Mouse (Mus musculus) heart, postnatal 10 days (tissue): ENCODE results near the gene Ninl. TPM values are rescaled to one million over a fixed set of nuclear protein-coding genes. Genes with fewer than 3 reads are reported as not detected.
"Not testable (repeated sequence)": the region's sequence is repeated elsewhere in the genome, so short reads cannot be mapped to it uniquely, and the experiment has no call there.

ENCODE experiments used
- DNase-seq, 2 experiments: peaks; one replicate each; pipeline ENCODE4 v3.0.0; 2021
- intact Hi-C: fragments of 180-260 bp; cut with DNase I; formaldehyde crosslinking; loops from one replicate; pipeline ENCODE4 v1.15.1; 2025
- total RNA-seq, 2 experiments: library from RNA; stranded (reverse); gene quantifications; 2 replicates each; pipeline ENCODE4 v1.2.3; 2021

Gene Ninl
- total RNA-seq, 2 experiments from 2014 or later = 1.1 TPM

DNA sequence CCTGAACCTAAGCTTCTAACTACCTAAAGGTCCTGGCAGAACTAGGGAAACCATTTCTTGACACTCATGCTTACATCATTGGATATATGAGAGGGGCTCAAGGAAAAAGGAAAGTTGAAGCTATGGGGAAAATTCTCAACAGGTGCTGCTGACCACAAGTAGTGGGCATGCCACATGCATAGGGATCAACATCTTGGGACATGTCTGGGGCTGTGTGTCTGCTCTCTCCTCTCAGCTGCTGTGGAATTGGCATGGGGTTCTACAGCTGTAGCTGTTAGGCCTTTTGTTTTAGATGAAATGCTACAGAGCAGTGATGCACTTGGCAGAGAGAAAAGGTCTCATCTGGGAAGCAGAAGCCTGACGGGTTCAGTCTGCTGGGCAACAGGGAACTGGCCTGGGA is 83.3 kb downstream of the Ninl start:
- intact Hi-C loops = no loop called here
- DNase-seq = no peak

DNA sequence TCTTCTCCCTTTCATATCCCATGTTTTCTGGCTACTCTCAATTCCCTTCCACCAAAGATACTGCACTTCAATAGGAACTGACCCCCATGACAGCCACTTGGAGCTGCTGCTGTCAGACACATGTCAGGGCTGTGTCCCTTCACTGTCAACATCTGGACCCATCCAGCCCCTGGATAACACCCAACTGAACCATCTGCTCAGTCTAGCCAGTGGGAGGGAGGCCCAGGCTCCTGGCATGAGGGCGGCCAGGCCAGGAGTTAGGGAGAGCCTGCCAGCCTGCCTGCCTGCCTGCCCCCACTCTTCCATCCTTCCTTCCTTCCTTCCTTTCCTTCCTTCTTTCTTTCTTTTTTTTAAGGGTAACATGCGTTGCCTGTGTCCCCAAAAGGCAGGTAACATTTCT is 88.0 kb downstream of the Ninl start:
- no peak for DNase-seq
- intact Hi-C loops = no loop called here

DNA sequence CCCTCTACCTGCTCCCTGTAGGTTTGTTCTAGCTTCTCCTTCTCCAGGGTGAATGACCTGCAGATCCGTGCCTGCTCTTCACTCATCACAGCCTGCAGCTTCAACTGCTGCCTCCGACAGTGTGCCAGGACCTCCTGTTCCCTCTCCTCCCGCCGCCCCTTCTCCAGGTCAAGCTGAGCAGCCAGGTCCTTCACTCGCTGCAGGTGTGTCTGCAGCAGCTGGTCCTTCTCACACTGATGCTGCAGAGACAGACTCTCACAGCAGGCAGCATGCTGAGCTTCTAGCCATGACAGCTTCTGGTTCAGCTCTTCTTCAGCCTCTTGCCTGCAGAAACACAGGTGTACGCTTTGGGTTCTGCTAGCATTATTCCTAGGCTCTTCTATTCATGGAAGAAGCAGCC is 89.1 kb downstream of the Ninl start:
- no peak for DNase-seq
- intact Hi-C loops = no loop called here

DNA sequence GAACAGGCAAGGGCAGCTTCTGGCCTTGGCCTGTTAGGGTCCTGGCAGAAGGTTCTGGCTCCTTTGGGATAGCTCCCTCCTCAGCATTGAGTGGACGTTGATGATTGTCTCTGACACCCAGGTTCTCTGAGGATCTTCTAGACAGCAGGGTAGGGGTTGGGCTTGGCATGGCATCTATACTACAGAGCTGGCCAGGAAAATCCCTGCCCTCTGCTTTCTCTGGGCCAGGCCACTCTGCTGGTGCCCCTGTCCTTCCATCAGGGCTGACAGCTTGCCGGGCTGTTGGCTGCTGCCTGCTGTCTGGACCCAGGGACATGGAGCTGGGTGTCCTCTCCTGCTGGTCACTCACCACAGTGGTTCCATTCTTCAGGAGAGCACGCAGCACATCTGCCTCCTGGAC is 89.5 kb downstream of the Ninl start:
- intact Hi-C loops = no loop called here
- DNase-seq = no peak

DNA sequence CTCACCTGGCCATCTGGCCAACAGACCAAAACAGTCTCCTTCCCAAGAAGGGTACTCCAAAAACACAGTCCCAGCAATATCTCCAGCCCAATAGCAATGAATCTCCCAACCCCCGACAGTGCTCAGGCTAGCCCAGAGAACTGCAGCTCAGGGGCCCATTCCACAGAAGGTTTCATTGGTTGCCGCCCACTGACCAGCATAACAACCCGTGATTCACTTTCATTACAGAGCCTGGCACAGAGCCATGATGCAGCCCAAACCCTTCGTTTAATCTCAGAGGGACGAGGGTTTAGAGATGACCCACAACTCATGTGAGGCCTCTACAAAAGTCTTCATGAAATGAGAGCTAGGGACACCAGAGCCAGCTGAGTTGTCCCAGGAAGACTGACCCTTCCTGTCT is 90.4 kb downstream of the Ninl start:
- no peak for DNase-seq
- intact Hi-C loops = no loop called here

DNA sequence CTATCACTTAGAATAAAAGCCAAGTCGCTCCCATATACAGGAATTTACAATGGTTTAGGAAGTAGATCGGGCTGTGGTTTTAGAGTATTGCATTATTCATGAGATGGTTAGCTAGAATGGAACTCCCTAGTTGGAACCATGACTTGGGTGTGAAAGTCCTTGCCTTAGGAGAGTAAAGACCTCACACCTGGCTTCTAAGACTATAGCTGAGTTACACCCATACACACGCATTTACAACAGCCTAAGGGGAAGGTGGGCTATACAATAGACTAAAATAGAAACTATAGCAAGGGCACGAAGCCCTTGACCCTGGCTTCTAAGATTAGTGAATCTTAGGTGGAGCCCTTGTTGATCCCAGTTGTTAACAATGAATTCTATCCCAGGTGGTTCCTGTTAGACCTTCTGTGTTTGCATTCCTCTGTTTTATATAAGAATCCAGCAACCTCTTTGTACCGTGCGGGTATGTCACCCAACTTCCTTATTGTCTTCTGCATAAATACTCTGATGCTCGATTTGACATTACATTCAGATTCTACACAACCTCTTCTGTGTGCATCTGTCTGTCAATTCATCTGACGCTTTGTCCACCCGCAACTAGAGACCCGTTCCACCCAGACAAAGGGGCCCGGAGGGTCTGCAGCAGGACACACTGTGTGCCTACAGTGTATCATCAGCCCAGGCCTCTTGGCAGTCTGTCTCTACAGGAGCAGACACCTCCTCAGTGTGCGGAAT is 91.1 kb downstream of the Ninl start:
- DNase-seq, intact Hi-C loops: not testable (repeated sequence)

DNA sequence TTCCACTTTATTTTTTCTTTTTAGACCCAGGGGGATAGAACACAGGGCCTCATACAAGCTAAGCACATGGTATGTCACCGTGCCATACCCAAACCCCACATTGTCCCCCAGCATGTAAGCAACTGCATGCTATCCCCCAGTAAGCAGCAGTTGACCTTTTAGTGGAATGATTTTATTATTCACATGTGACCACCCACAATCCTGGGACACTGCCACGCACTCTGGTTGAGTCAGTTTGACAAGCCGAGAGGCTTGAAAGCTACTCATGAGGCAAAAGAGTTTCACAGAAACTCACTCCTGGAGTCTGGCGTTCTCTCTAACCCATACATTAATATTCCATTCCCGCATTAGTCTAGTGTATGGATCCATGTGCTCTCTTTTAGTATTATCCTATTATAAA is 91.8 kb downstream of the Ninl start:
- DNase-seq, intact Hi-C loops: not testable (repeated sequence)

DNA sequence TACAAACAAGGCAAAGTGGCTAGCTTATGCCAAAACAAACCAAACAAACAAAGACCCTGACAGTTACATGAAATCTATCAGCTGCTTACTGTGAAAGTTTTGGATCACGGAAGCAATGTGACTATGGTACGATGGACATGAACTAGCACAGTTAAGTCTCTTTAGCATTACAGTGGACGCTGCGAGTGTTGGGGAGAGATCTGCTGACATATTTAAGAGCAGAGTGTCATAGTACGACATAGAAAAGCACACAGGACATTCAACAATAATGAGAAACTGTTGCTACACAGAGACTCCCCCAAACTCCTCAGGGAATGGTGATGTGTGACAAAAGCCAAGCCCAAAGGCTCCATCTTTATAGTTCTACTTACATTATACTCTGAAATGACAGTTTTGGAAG is 95.2 kb downstream of the Ninl start:
- DNase-seq = no peak
- intact Hi-C loops = no loop called here

DNA sequence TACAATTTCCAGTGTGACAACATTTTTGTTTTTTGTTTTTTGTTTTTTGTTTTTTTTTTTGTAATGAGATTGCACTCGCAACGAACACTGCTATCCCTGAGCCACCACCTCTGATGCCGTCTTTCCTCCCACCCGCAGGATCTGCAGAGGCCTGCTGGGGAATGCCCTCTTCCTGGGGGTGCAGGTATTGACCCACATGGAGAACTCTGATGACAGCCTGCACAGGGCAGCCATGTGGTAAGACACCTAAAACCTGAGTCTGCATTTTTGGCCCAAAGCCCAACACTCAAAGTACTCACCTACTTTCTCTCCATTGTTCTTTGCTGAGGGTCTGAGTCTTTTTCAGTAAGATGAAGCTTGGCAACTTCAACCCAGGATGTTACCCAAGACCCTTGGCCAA is 104.5 kb downstream of the Ninl start:
- intact Hi-C loops = no loop called here
- no peak for DNase-seq

DNA sequence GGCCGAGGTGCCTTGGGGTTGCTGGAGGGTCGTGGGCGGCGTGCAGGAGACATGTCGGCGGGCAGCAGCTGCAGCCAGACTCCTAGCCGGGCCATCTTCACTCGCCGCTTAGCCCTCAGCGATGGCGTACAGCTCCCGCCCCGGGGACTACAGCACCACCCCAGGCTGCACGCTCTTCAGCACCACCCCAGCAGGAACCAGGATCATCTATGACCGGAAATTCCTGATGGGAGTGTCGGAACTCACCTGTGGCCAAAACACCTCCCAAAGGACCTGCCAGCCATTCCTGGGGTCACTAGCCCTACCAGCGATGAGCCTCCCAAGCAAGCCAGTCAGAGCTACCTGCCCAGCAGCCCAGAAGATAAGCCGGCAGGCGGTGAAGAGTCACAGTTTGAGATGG is 105.7 kb downstream of the Ninl start:
- no peak for DNase-seq
- intact Hi-C loops = no loop called here

DNA sequence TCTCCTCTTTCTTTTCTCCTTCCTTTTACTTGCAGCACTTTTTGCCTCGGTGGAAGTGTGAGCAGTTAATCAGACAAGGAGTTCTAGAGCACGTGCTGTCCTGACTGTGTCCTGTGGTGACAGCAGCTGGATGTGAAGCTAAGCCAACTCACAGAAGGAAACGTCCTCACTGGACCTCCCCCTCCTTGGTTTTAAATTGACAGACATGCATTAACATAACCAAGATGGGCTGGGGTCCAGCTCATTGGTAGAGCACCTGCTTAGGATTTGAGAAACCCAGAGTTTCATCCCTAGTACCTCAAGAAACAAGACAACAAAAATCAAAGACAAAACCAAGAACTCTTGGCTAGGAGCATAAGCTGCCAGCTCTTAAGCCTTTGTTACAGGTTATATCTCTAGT is 108.4 kb downstream of the Ninl start:
- intact Hi-C loops = no loop called here
- no peak for DNase-seq

DNA sequence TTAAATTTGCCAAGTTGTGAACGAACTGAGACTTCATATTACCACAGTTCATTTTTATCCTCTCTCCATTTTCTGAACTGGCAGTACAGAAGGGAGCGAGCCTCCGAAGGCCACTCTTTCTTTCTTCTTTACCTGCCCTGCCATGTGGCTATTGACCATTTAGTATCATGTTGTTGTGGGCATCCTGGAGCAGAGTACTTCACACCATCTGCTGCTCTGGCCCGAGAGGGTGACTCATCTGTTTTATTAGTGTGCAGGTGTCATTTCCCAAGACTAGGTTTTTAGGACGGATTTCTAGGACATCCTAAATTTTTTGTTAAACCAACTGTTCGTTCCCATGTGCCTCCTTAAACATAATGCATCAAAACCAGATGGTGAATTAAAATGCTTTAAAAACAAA is 110.0 kb downstream of the Ninl start:
- intact Hi-C loops = no loop called here
- no peak for DNase-seq

DNA sequence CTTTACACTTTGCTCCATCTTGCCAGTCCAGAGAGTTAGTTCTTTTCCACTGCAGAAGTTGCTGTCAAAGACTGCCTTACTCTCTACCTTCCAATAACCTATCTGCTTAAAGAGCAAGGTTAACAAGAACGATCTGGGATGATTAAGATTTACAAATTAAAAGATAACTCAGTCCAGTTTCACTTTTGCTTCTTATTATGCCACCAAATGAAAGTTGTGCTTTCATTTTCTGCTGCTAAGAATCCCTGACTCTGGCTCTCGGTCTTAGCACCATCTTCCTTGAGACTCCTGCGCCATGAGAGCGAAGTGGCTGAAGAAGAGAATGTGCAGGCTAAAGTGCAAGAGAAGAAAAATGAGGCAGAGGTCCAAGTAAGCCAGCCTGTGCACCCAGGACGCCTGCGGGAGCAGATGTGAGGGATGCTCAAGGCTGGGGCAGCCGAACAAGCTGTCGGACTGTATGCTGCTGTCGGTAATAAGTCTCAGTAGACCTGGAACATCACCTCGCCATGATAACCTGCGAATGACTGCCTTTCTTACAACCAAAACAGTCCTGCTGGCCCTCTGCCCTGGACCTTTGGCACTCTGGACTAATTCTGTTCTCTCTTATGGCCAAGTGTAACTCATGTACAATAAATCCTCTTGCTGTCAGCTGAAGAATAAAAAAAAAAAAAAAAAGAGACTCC is 112.0 kb downstream of the Ninl start:
- DNase-seq = no peak
- intact Hi-C loops = no loop called here

DNA sequence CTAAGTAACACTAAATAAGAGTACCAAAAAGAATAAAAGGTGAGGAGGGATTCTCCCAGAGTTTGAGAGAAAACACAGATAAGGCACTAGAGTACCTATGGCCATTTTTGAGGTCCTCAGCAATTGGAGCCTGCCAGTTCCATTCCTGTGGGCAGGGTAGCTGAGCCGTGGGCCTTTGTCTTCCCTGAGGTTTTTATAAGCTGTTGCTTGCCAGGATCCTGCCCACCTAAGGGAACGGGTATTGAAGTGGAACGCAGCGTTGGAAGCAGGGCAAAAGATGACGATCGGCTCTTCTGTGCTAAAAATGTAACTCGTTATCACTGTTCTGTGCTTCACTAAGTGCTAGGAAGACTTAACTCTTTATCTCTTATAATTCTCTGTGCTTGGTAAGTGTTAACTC is 115.7 kb downstream of the Ninl start:
- intact Hi-C loops = no loop called here
- no peak for DNase-seq

DNA sequence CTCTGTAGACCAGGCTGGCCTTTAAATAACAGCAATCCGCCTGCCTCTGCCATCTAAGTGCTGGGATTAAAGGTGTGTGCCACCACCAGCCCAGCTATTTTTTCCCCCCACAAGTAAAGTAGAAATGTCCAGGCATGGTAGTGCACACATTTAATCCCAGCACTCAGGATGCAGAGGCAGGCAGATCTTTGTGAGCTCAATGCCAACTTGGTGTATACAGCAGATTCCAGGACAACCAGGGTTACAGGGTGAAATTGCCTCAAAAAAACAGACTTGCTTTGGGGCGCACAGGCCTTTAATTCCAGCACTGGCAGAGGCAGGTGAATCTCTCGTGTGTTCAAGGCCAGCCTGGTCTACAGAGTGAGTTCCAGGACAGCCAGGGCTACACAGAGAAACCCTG is 116.2 kb downstream of the Ninl start:
- DNase-seq = no peak
- intact Hi-C loops = no loop called here

DNA sequence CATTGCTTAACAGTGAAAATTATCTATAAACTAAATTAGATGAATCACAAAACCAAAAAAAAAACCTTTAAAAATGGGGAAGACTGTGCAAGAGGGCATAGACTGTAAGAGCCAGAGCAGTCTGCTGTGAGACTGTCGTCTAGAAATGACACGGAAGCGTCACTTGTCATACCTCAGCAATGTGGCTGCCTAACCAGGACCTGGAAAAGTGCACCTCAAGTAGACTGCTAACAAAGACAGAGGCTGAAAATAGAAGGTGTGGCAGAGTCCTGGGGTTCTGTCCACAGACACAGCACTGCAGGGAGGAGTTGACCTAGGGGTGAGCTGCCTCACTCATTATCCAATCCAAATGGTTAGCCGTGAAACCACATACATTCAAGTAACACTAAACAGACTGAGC is 117.0 kb downstream of the Ninl start:
- intact Hi-C loops = no loop called here
- peak in 1 of 2 experiments; percentile 18 for DNase-seq

DNA sequence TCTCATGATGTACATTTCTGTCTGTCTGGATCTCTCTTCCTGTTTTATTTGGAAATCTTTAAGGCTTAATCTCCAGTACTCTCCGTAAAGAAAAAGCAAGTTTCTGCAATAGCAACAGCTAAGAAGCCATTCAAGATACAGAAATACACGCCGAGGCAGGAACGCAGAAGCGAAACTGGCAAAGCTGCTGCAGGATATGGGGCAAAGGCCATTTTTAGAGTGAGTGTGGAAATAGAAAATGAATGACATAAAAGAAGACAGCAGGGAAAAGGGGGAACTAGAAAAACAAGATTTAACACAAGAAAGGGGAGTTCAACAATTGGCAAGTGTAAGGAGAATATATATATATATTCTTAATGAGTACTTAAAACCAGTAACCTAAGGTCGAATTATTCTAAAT is 117.5 kb downstream of the Ninl start:
- DNase-seq = peak; percentile 24 to 25
- intact Hi-C loops = no loop called here

DNA sequence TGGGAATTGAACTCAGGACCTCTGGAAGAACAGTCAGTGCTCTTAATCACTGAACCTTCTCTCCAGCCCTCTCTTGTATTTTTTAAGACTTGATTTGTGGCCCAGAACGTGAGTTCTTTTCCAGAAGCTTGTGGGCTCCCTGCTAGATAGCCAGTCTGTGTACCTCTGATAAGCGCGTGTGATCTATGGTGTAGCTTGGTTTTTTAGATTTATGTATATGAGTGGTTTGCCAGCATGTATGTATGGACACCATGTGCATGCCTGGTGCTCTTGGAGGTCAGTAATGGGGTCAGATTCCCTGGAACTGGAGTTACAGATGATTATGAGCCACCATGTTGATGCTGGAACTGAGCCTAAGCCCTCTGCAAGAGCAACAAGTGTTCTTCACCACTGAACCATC is 118.6 kb downstream of the Ninl start:
- intact Hi-C loops = no loop called here
- DNase-seq = no peak

DNA sequence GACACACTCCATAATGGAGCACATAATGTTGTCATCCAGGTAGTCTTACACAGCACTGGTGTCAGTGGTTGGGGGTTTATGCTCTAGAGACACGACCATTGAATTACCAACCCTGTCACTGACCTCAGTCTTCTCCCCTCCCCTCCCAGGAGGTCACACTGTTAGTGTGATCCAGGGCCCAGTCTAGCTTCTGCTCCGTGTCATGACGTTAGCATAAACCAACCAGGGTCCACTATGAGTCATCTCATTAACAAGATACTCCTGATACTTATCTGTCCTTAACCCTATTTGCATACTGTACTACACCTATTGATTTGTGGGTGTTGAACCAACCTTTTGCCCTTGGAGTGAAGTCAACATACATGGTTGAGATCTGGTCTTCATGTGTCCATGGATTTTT is 120.5 kb downstream of the Ninl start:
- DNase-seq = no peak
- intact Hi-C loops = no loop called here

DNA sequence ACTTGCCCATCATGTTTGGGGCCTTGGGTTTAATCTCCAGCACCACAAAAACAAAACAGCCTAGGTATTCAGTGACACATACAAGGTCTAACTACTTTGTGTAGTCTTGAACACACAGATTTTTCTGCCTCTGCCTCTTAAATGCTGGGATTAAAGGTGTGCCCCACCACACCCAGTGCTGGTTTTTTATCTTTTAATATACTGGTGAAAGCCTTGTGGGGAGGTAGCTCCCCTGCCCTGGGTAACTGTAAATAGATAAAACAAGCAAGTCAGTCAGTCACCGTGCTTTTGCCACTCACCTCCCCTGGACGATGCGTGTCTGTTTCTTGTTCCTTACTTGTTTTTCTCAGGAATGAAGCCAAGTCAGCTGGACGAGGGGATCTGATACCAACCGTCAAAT is 123.4 kb downstream of the Ninl start:
- no peak for DNase-seq
- intact Hi-C loops = no loop called here

DNA sequence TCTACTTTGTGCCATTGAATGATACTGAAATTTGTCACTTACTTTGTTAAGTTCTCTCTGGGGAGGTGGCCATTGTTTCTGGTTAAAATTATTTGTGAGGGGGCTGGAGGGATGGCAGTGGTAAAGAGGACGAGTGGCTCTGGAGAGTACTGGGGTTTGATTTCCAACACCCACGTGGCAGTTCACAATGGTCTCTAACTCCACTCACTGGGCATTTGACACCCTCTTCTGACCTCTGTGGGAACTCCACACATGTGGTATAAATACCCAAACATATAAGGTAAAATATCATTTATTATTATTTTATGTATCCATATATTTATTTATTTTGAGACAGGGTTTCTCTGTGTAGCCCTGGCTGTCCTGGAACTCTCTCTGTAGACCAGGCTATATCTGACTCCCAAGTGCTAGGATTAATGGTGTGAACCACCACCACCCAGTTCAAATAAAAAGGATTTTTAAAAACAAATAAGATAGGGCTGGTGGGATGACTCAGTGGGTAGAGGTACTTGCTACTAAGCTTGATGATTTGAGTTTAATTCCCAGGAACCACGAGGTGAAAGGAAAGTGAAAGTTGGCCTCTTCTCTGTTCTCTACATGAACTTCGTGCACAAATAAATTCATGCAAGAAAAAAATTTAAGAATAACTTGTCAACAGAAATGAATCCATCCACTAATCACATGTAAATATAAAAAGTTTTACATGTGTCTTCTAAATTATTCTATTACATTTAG is 124.2 kb downstream of the Ninl start:
- intact Hi-C loops = no loop called here
- no peak for DNase-seq

DNA sequence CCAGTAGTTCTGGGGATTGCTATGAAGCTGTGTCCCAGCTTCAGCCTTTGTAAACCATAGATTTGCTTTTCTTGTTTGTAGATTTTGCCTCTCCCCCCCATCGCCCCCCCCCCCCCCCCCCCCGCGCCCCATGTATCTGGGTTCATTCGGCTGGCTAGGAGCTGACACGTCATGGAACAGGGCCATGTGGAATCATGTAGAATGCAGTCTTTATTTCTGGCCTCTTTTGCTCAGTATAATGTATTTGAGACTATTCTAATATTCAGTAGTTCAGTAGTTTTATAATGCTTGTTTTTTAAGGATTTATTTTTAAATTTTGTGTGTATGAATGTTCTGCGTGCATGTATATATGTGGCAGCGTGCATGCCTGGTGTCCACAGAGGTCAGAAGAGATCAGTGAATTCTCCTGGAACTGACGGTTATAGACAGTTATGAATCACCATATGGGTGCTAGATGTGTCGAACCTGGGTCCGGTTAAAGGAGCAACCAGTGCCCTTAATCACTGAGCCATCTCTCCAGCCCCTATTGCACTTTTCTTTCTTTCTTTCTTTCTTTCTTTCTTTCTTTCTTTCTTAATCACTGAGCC is 128.8 kb downstream of the Ninl start:
- intact Hi-C loops = no loop called here
- DNase-seq = no peak
